Mouse (Mus musculus): ENCODE results near the gene Dpp8. TPM values are rescaled to one million over a fixed set of nuclear protein-coding genes. Genes with fewer than 3 reads are reported as not detected.
A peak's percentile ranks its signal among the peaks of the same experiment; 100 is the strongest.
"Not testable (repeated sequence)": the region's sequence is repeated elsewhere in the genome, so short reads cannot be mapped to it uniquely, and the experiment has no call there.

The Dpp8 gene
- 57.0 and 59.0 TPM in 2 replicates for polyA plus RNA-seq (2016; fragmentation: Nextera tagmentation; extraction: Ambion mirVana)

DNA sequence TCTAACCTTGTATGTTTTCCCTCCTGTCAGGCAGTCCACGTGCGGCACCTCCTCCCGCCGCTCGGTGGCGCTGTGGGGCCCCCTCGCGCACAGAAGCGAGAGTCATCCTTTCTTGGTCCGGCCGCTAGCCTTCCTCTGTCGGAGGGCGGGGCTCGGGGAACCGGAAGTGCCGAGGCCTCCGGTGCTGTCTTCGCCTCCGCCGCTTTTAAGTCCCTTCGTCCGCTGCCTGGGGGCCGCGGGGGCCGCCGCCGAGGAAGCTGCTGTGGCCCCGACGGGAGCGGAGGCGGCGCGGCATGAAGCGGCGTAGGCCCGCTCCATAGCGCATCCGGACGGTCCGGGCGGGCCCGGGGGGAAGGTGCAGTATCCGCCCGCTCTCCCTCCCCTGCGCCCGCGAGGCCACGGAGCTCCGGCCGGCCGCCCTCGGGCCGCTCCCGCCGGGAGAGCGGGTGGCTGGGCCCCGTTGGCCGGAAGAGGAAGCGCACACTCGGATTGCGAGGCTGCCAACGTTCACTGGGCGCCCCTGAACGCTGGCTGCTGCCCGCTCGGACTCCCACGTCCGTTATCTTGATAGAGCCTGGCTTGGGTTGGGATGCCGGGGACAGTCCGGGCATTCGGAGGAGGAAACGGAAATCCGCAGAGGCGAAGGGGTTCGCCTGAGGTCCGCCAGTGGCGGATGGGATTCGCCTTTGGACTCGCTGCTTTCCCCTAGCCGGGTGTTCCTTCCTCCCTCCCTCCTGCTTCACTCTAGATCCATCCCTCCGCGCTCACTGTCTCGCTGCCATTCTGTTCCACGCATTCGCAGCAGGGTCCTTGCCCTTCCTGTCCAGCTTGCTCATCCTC is at the start of gene Dpp8:
Dpp8 (plus strand) TSS at position 146 of the 840 bp plus-strand sequence.
- Histone ChIP-seq H3K4me3 (peak within 1 kb of the TSS; percentile 91), H3K27me3 (no peaks in the 10 kb centered on the region), H3K27ac (replicated peaks) (peak within 1 kb of the TSS; percentile 88), H3K4me1 (peaks cover 14% of the 10 kb centered on the region), H3K36me3 (peaks cover 12% of the 10 kb centered on the region), H3K4me2 (replicated peaks) (peak within 1 kb of the TSS; percentile 90), H3K9me3 (no peaks in the 10 kb centered on the region), H3K9ac (replicated peaks) (peak within 1 kb of the TSS; percentile 94)
- peak; percentile 92 for ATAC-seq (ENCODE audit: low FRiP score, low read depth)
- WGBS: under 1% methylated on average over 72 of the region's 85 CpGs

DNA sequence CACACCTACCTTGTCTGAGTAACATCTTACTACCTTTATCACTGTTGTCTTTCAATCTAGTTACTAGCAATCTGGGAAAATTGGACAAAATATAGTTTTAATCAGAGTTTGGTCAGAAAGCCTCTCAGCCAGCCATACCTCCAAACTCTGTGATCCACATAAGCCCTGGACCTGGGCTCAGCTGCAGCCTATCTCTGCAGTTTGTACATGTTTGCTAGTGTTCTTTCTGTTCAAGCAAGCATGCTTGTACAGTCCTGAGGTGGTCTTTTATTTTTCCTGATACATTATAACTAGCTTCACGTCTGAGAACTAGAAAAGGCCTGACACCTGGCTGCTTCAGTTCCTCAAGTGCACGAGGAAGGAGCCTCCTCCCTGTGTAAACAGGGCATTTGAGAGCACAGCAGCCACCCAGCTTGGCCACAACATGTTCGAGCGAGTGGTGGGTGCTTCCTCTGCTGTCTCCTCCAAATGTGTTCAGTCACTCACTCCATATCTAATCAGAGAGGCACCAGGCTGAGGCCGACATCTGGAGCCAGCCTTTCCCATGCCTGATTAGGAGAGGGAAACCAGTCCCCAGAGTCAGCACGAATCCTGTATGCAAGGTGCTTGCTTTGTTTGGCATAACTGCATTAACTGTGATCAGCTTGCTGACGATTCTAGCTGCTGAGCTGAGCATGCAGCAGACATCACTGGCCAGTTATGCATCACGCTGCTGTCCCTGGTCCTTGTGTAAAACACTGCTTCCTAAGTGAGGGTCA is 47.0 kb upstream of the Dpp8 start:
- Histone ChIP-seq H3K9me3 (no peaks in the 10 kb centered on the region), H3K27ac (replicated peaks) (0 out of 2 replicates have a peak overlapping the region, but pooled peaks have one; percentile 15), H3K4me1 (no peaks in the 10 kb centered on the region), H3K4me2 (replicated peaks) (no peak overlapping the region), H3K4me3 (no peak overlapping the region), H3K36me3 (peaks cover 94% of the 10 kb centered on the region), H3K27me3 (no peaks in the 10 kb centered on the region), H3K9ac (replicated peaks) (no peak overlapping the region)
- no peak for ATAC-seq (ENCODE audit: low FRiP score, low read depth)
- WGBS: 80% methylated on average over 8 of the region's 8 CpGs

DNA sequence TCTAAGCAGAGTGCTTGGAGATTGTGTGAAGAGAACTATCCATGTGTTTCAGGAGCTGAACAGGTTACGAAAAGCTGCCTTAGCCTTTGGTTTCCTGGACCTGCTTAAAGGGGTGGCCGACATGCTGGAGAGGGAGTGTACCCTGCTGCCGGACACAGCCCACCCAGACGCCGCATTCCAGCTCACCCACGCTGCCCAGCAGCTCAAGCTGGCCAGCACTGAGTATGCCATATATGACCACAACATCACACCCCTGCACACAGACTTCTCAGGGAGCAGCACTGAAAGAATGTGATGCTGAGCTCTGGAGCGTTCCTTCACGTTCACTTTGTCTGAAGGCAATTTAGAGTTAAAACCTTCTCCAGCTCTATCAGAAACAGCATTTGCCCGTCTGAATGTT is 46.4 kb upstream of the Dpp8 start:
- H3K36me3 ChIP-seq: peaks cover 94% of the 10 kb centered on the region
- H3K27me3 ChIP-seq: no peaks in the 10 kb centered on the region
- H3K9ac ChIP-seq (replicated peaks): no peak overlapping the region
- H3K27ac ChIP-seq (replicated peaks): 0 out of 2 replicates have a peak overlapping the region, but pooled peaks have one; percentile 15
- no peak overlapping the region for H3K4me3 ChIP-seq
- 90% methylated on average over 9 of the region's 9 CpGs for WGBS
- no peaks in the 10 kb centered on the region for H3K9me3 ChIP-seq
- ATAC-seq (ENCODE audit: low FRiP score, low read depth): no peak
- H3K4me1 ChIP-seq: no peaks in the 10 kb centered on the region
- no peak overlapping the region for H3K4me2 ChIP-seq (replicated peaks)

DNA sequence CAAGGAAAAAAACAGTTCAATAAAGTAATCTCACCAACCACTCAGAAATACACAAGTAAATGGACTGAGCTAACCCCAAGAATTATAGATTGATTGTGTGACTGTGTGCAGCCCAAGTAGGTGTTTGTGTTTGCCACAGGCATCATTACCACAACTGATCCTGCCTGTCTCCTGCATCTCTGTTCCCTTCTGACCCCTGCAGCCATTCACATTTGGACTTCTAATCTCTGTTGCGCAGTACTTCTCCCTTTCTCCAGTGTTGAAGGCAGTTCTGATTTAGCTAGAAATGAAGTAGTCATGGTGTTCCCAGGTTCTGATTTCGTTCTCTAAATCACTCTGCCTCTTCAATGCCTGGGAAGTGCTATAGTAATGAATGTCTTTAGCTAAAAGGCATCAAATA is 44.6 kb upstream of the Dpp8 start:
- Histone ChIP-seq H3K9me3 (no peaks in the 10 kb centered on the region), H3K4me2 (replicated peaks) (no peak overlapping the region), H3K9ac (replicated peaks) (no peak overlapping the region), H3K27me3 (no peaks in the 10 kb centered on the region), H3K4me3 (no peak overlapping the region), H3K27ac (replicated peaks) (no peak overlapping the region), H3K36me3 (peaks cover 92% of the 10 kb centered on the region), H3K4me1 (no peaks in the 10 kb centered on the region)
- no peak for ATAC-seq (ENCODE audit: low FRiP score, low read depth)
- 96% methylated on average over 2 of the region's 2 CpGs for WGBS

DNA sequence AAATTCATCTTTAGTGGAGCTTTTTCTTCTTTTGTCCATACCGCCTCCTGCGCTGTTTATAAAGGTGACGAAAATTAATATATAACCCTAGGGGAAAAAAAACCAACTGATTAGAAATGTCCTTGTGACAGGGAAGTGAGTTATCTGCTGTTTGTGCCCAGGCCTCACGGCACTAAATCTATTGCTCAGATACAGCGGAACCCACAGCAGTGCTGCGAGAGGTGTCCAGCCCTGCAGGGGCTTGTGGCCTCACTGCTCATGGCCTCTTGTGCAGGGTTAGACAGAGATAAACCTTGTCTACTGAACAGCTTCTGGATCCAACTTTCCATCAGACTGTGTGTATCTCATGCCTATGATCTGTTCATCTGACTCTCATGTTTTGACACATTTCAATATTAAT is 43.8 kb upstream of the Dpp8 start:
- Histone ChIP-seq H3K9me3 (no peaks in the 10 kb centered on the region), H3K4me1 (no peaks in the 10 kb centered on the region), H3K27ac (replicated peaks) (no peak overlapping the region), H3K4me3 (no peak overlapping the region), H3K9ac (replicated peaks) (no peak overlapping the region), H3K36me3 (peaks cover 94% of the 10 kb centered on the region), H3K4me2 (replicated peaks) (no peak overlapping the region), H3K27me3 (no peaks in the 10 kb centered on the region)
- 95% methylated on average over 6 of the region's 6 CpGs for WGBS
- ATAC-seq (ENCODE audit: low FRiP score, low read depth): no peak

DNA sequence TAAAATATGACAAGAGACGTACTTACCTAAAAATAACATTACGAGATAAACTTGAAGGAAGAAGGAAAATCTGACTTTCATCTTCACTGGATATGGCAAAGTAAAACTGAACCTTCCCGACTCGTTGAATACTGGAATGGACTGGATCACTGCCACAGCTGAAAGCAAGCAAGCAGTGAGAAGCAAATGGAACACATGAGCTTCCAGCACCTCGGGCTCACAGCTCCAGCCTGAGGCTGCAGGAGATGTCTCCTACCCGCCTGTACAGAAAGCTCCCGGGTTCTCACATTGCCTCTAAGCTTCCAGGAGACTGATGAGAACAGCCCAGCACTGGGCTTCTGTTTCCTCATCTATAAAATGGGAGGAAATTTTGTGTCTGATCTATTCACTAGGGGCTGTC is 41.9 kb upstream of the Dpp8 start:
- H3K27ac ChIP-seq (replicated peaks): no peak overlapping the region
- WGBS: 93% methylated on average over 7 of the region's 7 CpGs

DNA sequence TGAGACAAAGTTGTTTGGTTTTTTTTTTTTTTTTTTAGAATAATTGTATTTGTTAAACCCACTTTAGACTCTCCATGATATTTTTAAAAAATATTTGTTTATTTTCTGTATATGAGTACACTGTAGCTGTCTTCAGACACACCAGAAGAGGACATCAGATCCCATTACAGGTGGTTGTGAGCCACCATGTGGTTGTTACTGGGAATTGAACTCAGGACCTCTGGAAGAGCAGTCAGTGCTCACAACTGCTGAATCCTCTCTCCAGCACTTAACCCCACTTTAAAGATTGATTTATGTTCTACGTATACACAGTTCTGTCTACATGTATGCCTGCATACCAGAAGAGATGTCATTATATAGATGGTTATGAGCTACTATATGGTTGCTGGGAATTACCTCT is 36.8 kb upstream of the Dpp8 start:
- H3K36me3 ChIP-seq: peaks cover 88% of the 10 kb centered on the region
- not testable (repeated sequence) for H3K27me3 ChIP-seq; H3K9me3 ChIP-seq; H3K4me1 ChIP-seq; H3K9ac ChIP-seq (replicated peaks); H3K27ac ChIP-seq (replicated peaks); H3K4me3 ChIP-seq; ATAC-seq (ENCODE audit: low FRiP score, low read depth); H3K4me2 ChIP-seq (replicated peaks)
- WGBS: 97% methylated on average over 1 of the region's 1 CpGs

More for the DNA sequence above, 41.9 kb upstream of the Dpp8 start:
- Histone ChIP-seq H3K27me3 (no peaks in the 10 kb centered on the region), H3K36me3 (peaks cover 94% of the 10 kb centered on the region), H3K4me2 (replicated peaks) (no peak overlapping the region), H3K9me3 (no peaks in the 10 kb centered on the region), H3K4me1 (no peaks in the 10 kb centered on the region), H3K4me3 (no peak overlapping the region), H3K9ac (replicated peaks) (no peak overlapping the region)
- ATAC-seq (ENCODE audit: low FRiP score, low read depth): no peak

DNA sequence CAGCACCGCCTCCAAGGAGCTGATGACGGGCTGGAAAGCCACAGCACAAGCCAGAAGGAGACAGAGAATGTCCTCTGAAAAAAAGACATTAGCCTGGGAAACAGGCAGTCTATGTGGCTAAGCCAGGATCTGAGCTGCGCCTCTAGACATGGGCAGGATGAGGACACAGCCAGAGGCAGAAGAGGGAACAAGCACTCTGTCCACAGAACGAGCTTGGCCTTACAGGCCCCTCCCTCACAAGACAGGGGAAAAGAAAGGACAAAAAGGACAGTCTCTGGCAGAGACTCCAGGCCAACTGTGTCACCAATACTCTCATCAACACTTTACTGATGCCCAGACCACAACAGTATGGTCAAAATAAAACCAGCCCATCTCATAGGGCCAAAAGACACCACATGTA is 30.7 kb upstream of the Dpp8 start:
- WGBS: 65% methylated on average over 4 of the region's 4 CpGs
- Histone ChIP-seq H3K4me3 (no peak overlapping the region), H3K27ac (replicated peaks) (0 out of 2 replicates have a peak overlapping the region, but pooled peaks have one; percentile 52), H3K36me3 (peaks cover 82% of the 10 kb centered on the region), H3K9me3 (no peaks in the 10 kb centered on the region), H3K4me1 (no peaks in the 10 kb centered on the region; the same call in 1 of the 2 replicates), H3K4me2 (replicated peaks) (no peak overlapping the region), H3K9ac (replicated peaks) (no peak overlapping the region), H3K27me3 (no peaks in the 10 kb centered on the region)
- ATAC-seq (ENCODE audit: low FRiP score, low read depth): no peak

DNA sequence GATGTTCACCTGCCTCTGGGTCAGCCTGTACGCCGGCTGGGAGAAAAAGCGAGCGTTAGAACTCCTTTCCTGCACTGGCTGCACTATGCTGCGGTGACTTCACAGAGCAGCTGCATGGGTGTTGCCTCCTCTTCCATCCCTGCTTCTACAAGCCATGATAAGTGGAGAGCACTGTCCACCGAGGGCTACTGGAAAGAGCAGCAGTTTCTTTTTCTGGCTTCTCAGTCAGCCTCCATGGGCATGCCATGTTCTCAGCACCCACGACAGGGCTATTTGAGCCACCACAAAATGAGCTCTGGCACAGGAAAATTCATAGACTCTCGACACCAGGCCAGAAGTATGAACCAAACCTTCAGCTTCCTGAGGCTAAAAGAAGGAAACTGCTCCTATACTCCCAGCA is 26.5 kb upstream of the Dpp8 start:
- H3K4me1 ChIP-seq: no peaks in the 10 kb centered on the region; the same call in 1 of the 2 replicates
- no peaks in the 10 kb centered on the region for H3K27me3 ChIP-seq
- ATAC-seq (ENCODE audit: low FRiP score, low read depth): no peak
- H3K27ac ChIP-seq (replicated peaks): no peak overlapping the region
- peaks cover 72% of the 10 kb centered on the region for H3K36me3 ChIP-seq
- no peaks in the 10 kb centered on the region for H3K9me3 ChIP-seq
- H3K9ac ChIP-seq (replicated peaks): no peak overlapping the region
- 96% methylated on average over 8 of the region's 8 CpGs for WGBS
- no peak overlapping the region for H3K4me2 ChIP-seq (replicated peaks)
- H3K4me3 ChIP-seq: no peak overlapping the region

DNA sequence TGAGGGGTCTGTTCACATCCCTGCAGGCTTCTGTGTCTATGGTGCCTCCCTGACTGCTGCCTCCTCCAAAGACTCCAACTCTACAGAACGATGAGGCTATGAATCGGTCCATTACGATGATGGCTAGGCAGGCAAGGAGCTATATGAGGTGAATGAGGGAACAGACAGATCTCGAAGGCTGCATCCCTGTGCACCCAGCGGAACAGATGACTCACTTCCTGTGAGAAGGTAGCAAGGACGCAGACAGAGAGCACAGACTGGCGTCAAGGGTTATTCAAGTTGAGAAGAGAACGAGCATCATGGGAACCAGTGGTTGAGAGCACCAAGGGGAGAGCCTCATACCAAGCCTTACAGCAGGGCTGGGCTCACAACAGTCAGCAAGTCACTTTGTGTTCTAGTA is 21.6 kb upstream of the Dpp8 start:
- H3K9ac ChIP-seq (replicated peaks): no peak overlapping the region
- no peak overlapping the region for H3K27ac ChIP-seq (replicated peaks)
- H3K4me2 ChIP-seq (replicated peaks): no peak overlapping the region
- peaks cover 2% of the 10 kb centered on the region; the same call in 1 of the 2 replicates for H3K4me1 ChIP-seq
- H3K9me3 ChIP-seq: no peaks in the 10 kb centered on the region
- no peak for ATAC-seq (ENCODE audit: low FRiP score, low read depth)
- WGBS: 96% methylated on average over 8 of the region's 8 CpGs
- peaks cover 37% of the 10 kb centered on the region for H3K36me3 ChIP-seq
- no peak overlapping the region for H3K4me3 ChIP-seq
- no peaks in the 10 kb centered on the region for H3K27me3 ChIP-seq

DNA sequence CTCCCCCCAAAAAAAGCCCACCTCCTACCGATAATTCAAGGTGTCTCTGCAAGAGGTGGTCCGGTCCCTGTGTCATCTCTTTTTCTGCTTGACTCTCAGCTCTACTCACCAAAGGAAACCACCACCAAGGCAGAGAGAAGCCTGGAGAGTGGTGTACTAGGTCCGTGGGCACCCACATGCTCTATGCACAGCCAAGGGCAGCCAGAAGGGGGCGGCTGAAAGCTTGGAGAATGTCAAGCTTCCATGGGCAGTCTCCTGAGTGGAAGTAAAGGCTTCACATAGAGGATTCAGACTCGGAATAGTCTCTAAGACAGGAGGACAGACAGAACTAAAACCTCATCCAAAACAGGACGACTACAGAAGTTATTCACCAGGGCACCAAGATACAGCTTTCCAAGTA is 20.9 kb upstream of the Dpp8 start:
- H3K27me3 ChIP-seq: no peaks in the 10 kb centered on the region
- ATAC-seq (ENCODE audit: low FRiP score, low read depth): no peak
- WGBS: 58% methylated on average over 6 of the region's 6 CpGs
- H3K36me3 ChIP-seq: peaks cover 31% of the 10 kb centered on the region
- no peak overlapping the region for H3K4me3 ChIP-seq
- no peaks in the 10 kb centered on the region for H3K9me3 ChIP-seq
- H3K9ac ChIP-seq (replicated peaks): no peak overlapping the region
- no peak overlapping the region for H3K27ac ChIP-seq (replicated peaks)
- H3K4me1 ChIP-seq: peaks cover 9% of the 10 kb centered on the region
- no peak overlapping the region for H3K4me2 ChIP-seq (replicated peaks)
